Mouse (Mus musculus): Measurements from ENCODE around the gene Sec31b. TPM values are rescaled to one million over a fixed set of nuclear protein-coding genes. Genes with fewer than 3 reads are reported as not detected.

Sec31b gene
- total RNA-seq, 2 experiments from 2014 or later, result 7.6 to 8.5 TPM

- no peak for DNase-seq
- intact Hi-C loops (cut with DNase I), result loop anchor here (5.0 kb wide), 1 partner anchor 60 kb away; no protein-coding TSS in a partner anchor
These were observed 8.2 kb downstream of the Sec31b start for GRCm38 (mm10) chr19:44537416-44537815.

DNA sequence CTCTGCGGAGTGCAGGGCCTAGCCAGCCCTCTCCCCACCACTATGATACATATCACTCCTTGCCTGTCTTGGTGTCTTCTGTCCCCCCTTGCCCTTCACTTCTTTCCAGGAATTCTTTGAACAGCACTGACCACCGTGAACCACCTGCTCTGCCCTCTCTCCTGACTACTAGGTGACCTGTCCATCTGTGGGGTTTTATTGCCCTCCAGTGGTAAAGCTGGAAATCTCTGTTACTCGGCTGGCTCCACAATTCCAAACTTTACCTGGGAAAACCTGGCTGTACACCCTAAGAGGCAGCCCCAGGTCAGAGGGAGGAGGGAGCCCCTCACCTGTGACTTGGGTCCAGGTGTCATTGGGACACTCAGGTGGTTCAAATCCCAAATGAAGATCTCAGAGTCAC, 10.3 kb downstream of the Sec31b start:
- intact Hi-C loops (cut with DNase I), result loop anchor here (5.0 kb wide), 1 partner anchor 58 kb away; no protein-coding TSS in a partner anchor
- DNase-seq, result no peak

DNA sequence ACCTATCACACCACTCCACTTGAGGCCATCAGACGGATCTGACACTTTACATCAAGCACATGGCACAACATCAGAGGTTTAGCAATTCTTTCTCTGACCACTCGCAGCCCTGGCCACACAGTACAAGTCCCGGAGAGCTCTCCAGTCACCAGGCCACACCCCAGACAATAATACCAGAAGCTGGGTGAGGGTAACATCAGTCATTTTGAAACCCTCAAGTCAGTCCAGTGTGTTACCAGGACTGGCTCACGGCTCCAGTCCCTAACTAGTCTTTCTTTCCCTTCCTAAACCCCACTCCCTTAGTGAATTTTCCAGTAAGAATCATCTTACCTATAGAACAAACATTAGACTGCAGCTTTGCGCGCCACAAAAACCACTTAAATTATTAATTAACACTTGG, 15.6 kb downstream of the Sec31b start:
- DNase-seq, result no peak
- intact Hi-C loops (cut with DNase I), result no loop called here

GRCm38 (mm10) chr19:44525551-44526205, 20.0 kb downstream of the Sec31b start:
- DNase-seq, result no peak
- intact Hi-C loops (cut with DNase I), result no loop called here

- DNase-seq, result peak; percentile 65 to 79
- intact Hi-C loops (cut with DNase I), result no loop called here
These were observed 26.5 kb downstream of the Sec31b start for GRCm38 (mm10) chr19:44519152-44519551.

GRCm38 (mm10) chr19:44517996-44518768, 27.5 kb downstream of the Sec31b start:
- intact Hi-C loops (cut with DNase I), result no loop called here
- no peak for DNase-seq

- DNase-seq, result no peak
- intact Hi-C loops (cut with DNase I), result no loop called here
These were observed 29.9 kb downstream of the Sec31b start for GRCm38 (mm10) chr19:44515769-44516168.

DNA sequence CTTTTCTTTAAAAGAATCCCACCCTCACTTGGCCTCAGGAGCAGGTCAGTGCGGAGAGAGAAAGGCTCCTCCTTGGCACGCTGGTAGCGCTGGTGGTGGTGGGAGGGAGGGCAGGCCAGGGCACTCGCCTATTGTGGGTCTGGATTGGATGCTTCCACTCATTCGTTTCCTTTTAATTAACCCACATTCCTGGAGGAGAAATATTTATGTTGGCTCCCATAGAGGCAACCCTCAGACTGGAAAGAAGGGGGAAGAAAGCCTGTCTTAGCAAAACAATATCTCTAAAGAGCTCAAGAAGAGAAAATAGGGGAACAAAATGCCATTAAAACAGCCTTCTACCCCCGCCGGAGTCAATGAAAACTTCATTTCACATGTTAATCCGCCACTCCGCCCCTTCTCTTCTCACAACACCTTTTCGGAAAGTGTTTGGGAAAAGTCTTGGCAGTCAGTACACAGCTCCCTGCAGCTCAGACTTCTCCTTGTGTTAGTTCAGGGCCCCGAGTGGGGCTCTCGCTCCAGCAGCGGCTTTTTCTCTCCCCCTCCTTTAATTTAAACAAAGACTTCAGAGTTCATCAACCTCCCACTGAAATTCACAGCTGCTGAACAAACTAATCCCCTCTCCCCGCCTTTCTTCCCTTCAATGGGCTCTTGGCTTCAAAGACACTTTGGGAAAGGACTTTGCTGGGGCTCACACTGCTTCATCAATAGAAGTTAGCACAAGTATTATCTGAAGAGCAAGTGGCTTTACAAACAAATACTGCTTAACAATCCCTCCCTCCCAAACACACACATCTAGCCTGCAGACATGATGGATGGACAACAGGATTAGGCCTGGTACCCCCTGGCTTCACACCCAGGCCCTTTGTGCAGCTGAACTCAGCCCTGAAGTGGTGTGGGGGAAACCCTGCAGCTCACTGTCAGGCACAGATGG, 30.9 kb downstream of the Sec31b start:
- intact Hi-C loops (cut with DNase I), result no loop called here
- DNase-seq, result no peak

DNA sequence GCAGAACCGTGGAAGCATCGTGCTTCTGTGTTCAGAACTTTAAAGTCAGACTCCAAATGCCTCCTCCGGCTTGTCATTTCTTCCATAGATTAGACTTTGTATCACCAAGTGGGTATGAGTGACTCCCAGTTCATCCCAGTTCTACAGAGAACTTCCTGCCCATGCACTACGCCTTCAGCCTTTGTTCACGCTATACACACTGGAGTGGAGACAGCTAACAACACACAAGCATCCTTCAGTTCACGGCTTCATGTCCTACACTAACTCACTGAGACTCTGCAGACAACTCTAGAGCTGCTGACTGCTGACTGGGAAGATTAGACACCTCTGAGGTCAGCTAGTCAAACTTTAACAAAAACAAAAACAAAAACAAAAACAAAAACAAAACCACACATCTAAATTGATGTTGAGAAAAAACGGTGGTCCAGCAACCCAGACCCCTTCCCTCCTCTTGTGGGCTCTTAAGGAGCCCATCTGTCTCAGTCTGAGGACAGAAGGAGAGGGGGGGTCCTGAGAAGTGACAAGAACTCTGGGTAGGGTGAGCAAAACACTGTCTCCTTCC, 31.7 kb downstream of the Sec31b start:
- intact Hi-C loops (cut with DNase I), result no loop called here
- DNase-seq, result no peak

- intact Hi-C loops (cut with DNase I), result no loop called here
- no peak for DNase-seq
These were observed 32.4 kb downstream of the Sec31b start for GRCm38 (mm10) chr19:44513054-44513833.

DNA sequence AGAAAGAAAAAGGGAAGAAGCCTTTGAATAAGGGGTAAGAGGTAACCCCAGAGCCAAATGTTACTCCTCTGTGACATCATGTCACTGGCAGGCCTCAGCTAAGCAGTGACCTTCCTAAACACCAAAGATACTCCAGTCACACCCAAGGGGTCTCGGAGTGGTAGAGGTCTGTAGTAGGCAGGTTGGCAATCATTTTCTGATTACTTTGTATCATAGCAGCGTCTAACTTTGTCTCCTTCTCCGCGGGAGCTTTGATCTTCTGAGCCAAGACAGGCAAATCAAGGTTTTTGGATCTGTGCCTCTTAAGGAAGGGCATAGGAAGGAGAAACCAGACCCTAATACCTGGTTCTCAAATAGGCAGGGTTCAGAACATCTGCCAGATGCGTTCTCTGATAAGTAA, 33.1 kb downstream of the Sec31b start:
- intact Hi-C loops (cut with DNase I), result no loop called here

GRCm38 (mm10) chr19:44511451-44512231, 34.0 kb downstream of the Sec31b start:
- DNase-seq, result peak; percentile 12 to 24
- intact Hi-C loops (cut with DNase I), result no loop called here

More for the DNA sequence above, 33.1 kb downstream of the Sec31b start:
- DNase-seq, result no peak

DNA sequence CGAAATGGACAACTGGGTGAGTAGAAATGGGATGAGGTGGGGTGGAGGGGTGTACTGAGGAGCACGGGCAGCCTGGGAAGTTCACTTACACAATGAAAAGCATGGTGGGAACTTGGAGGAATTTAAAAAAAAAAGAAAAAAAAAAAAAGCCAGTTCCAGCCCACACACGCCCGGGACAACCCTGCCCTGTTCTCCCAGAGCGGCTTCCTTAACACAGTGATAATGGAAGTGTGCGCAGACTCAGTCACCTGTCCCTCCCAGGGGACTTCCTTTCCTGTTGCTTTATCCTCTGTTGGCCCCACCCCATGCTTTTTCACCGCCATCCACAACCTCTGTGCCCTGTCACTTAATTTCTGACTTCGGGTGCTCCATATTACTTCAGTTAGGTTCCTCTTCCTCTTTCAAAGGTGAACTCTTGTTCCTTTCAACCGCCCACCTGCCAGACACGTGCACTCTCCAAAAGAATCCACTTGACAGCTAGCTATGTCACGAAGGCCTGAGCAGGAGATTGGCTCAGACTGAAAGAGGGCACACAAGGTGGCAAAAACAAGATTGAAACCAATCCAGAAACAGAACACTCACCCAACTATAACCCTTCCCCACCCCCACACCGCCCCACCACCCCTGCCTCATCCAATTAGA, 35.0 kb downstream of the Sec31b start:
- intact Hi-C loops (cut with DNase I), result no loop called here

DNA sequence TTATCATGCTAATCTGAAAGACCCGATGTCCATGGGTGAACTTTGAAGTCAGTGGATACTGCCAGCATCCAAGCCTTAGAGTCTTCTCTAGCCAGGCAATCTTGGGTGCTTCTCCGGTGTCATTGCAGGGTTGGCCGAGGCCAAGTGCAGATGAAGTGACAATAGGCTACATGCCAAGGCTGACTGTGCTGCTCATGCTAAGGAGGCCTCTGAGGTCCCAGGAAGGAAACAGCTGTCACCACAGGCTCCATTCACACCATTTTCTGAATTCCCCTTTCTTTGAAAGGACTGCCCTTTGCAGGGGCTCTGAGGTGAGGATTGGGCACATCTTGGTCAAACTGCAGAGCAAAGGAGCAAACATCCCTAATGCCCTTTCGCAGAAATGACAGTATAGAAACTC, 42.9 kb downstream of the Sec31b start:
- no peak for DNase-seq
- intact Hi-C loops (cut with DNase I), result no loop called here

More for the DNA sequence above, 35.0 kb downstream of the Sec31b start:
- no peak for DNase-seq

- no peak for DNase-seq
- intact Hi-C loops (cut with DNase I), result no loop called here
These were observed 43.7 kb downstream of the Sec31b start for GRCm38 (mm10) chr19:44501925-44502324.

- intact Hi-C loops (cut with DNase I), result no loop called here
- DNase-seq, result no peak
These were observed 45.4 kb downstream of the Sec31b start for GRCm38 (mm10) chr19:44500240-44500639.

DNA sequence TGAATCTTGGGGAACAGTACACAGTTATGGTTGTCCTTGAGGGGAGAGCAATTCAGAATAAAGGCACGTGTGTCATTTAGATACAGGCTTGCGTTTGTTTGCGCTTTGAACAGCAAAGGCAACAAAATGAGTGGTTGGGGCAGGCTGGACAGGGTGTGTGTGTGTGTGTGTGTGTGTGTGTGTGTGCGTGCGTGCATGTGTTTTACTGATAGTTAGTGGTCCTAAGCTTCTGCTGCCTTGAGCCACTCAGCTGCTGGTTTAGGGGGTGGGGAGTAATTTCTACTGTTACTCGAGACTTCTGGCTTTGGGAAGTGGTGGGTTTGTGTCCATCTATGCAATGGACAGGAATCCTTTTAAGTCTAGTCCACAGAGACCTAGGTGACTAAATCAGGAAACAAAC, 46.7 kb downstream of the Sec31b start:
- intact Hi-C loops (cut with DNase I), result no loop called here
- no peak for DNase-seq

- intact Hi-C loops (cut with DNase I), result no loop called here
These were observed 48.7 kb downstream of the Sec31b start for GRCm38 (mm10) chr19:44496941-44497340.

GRCm38 (mm10) chr19:44496511-44496910, 49.2 kb downstream of the Sec31b start:
- intact Hi-C loops (cut with DNase I), result no loop called here
- no peak for DNase-seq

More at GRCm38 (mm10) chr19:44496941-44497340, 48.7 kb downstream of the Sec31b start:
- no peak for DNase-seq
